Mouse (Mus musculus) forebrain, embryonic 14.5 days (tissue): ENCODE results near the gene Pdhx. TPM values are rescaled to one million over a fixed set of nuclear protein-coding genes. Genes with fewer than 3 reads are reported as not detected.

Source experiments
- ATAC-seq: fragments of 200-750 bp; cut with Nextera tagmentation; 2 replicates; pipeline ENCODE4 v1.8.0; 2017; ENCODE audit warnings: mild to moderate bottlenecking, moderate library complexity
- DNase-seq: peaks from one replicate; pipeline ENCODE4 v3.0.0-alpha.2; 2015; ENCODE audit warnings: low spot score
- H3K27ac ChIP-seq: fragments of 300-500 bp; sonication (generic); 2 replicates; pipeline ENCODE4 v1.5.1; 2014; ENCODE audit warnings: low read depth, mild to moderate bottlenecking, control low read depth, low read length, moderate library complexity
- H3K27me3 ChIP-seq: fragments of 300-500 bp; sonication (generic); replicated peaks from 2 replicates; pipeline ENCODE4 v1.6.1; 2014; ENCODE audit warnings: low read length, control low read depth, mixed read lengths; ENCODE audit not compliant: control insufficient read depth, insufficient read depth
- H3K36me3 ChIP-seq: fragments of 300-500 bp; sonication (generic); 2 replicates; pipeline ENCODE4 v1.6.1; 2014; ENCODE audit warnings: low read length, control low read depth; ENCODE audit not compliant: control insufficient read depth, insufficient read depth
- H3K4me1 ChIP-seq: fragments of 300-500 bp; sonication (generic); 2 replicates; pipeline ENCODE4 v1.6.1; 2014; ENCODE audit warnings: antibody characterized with exemption, low read length, control low read depth; ENCODE audit not compliant: control insufficient read depth, insufficient read depth
- H3K4me2 ChIP-seq: fragments of 300-500 bp; sonication (generic); 2 replicates; pipeline ENCODE4 v1.6.1; 2014; ENCODE audit warnings: mild to moderate bottlenecking, control low read depth, low read length
- H3K4me3 ChIP-seq: fragments of 300-500 bp; sonication (generic); 2 replicates; pipeline ENCODE4 v1.5.1; 2014; ENCODE audit warnings: low read depth, low read length, control low read depth
- H3K9ac ChIP-seq: fragments of 300-500 bp; sonication (generic); 2 replicates; pipeline ENCODE4 v1.6.1; 2014; ENCODE audit warnings: mild to moderate bottlenecking, low read length, control low read depth, moderate library complexity
- H3K9me3 ChIP-seq: fragments of 300-500 bp; sonication (generic); replicated peaks from 2 replicates; pipeline ENCODE4 v1.6.1; 2016; ENCODE audit warnings: low read length, control low read depth, mixed read lengths; ENCODE audit not compliant: control insufficient read depth
- WGBS: fragments of 180-500 bp; shearing (Covaris S2); extraction: QIAGEN DNeasy Blood & Tissue Kit; methylation state at CpG from one replicate; pipeline ENCODE4 v1.1.7; 2014; 5-methylcytosine and 5-hydroxymethylcytosine counted together
- polyA plus RNA-seq: library from polyadenylated mRNA; unstranded; fragments of >200 nt; fragmentation: Nextera tagmentation; extraction: Ambion mirVana; gene quantifications from 2 replicates; pipeline ENCODE4 v1.2.1, GENCODE M21; 2014

Gene Pdhx
- polyA plus RNA-seq, 1 experiment from 2014 or later = 63.8 TPM

GRCm38 (mm10) chr2:103068602-103069001, 4.7 kb downstream of the Pdhx start:
- Histone ChIP-seq H3K4me1 (peaks cover 19% of the 10 kb centered on the region), H3K9me3 (no peaks in the 10 kb centered on the region), H3K9ac (no peak overlapping the region), H3K27me3 (no peaks in the 10 kb centered on the region), H3K36me3 (no peaks in the 10 kb centered on the region), H3K27ac (no peak overlapping the region), H3K4me2 (no peak overlapping the region), H3K4me3 (no peak overlapping the region)
- ATAC-seq = no peak
- DNase-seq = no peak
- WGBS = 91% methylated on average over 1 of the region's 1 CpGs

GRCm38 (mm10) chr2:103067552-103068207, 5.6 kb downstream of the Pdhx start:
- Histone ChIP-seq H3K4me3 (no peak overlapping the region), H3K9me3 (no peaks in the 10 kb centered on the region), H3K4me2 (no peak overlapping the region), H3K4me1 (peaks cover 23% of the 10 kb centered on the region), H3K27me3 (no peaks in the 10 kb centered on the region), H3K27ac (no peak overlapping the region), H3K9ac (no peak overlapping the region), H3K36me3 (no peaks in the 10 kb centered on the region)
- DNase-seq = no peak
- no peak for ATAC-seq
- WGBS = 92% methylated on average over 2 of the region's 2 CpGs

- WGBS = 82% methylated on average over 8 of the region's 8 CpGs
- H3K4me3 ChIP-seq = no peak overlapping the region
- no peak overlapping the region for H3K27ac ChIP-seq
- H3K4me2 ChIP-seq = no peak overlapping the region
- H3K9ac ChIP-seq = no peak overlapping the region
- ATAC-seq = no peak
- H3K36me3 ChIP-seq = no peaks in the 10 kb centered on the region
- H3K9me3 ChIP-seq = no peaks in the 10 kb centered on the region
- no peaks in the 10 kb centered on the region for H3K27me3 ChIP-seq
- peaks cover 16% of the 10 kb centered on the region for H3K4me1 ChIP-seq
- no peak for DNase-seq
Measured at GRCm38 (mm10) chr2:103066683-103067551, 6.4 kb downstream of the Pdhx start.

- Histone ChIP-seq H3K36me3 (no peaks in the 10 kb centered on the region), H3K4me2 (no peak overlapping the region), H3K27ac (no peak overlapping the region), H3K9ac (no peak overlapping the region), H3K4me1 (peaks cover 4% of the 10 kb centered on the region), H3K4me3 (no peak overlapping the region), H3K9me3 (no peaks in the 10 kb centered on the region), H3K27me3 (no peaks in the 10 kb centered on the region)
- WGBS = 24% methylated on average over 3 of the region's 3 CpGs
- ATAC-seq (peak; percentile 60; the same call in 1 of the 2 replicates), DNase-seq (peak; percentile 81)
Measured at GRCm38 (mm10) chr2:103062865-103063264, 10.4 kb downstream of the Pdhx start.

GRCm38 (mm10) chr2:103058266-103058665, 15.0 kb downstream of the Pdhx start:
- H3K36me3 ChIP-seq = no peaks in the 10 kb centered on the region
- H3K9me3 ChIP-seq = no peaks in the 10 kb centered on the region
- H3K9ac ChIP-seq = no peak overlapping the region
- no peak for ATAC-seq
- WGBS = 91% methylated on average over 3 of the region's 3 CpGs
- DNase-seq = no peak
- no peaks in the 10 kb centered on the region for H3K27me3 ChIP-seq
- no peak overlapping the region for H3K4me3 ChIP-seq
- H3K4me1 ChIP-seq = peaks cover 4% of the 10 kb centered on the region
- H3K27ac ChIP-seq = no peak overlapping the region
- H3K4me2 ChIP-seq = no peak overlapping the region

- no peaks in the 10 kb centered on the region for H3K36me3 ChIP-seq
- ATAC-seq = no peak
- no peak for DNase-seq
- no peaks in the 10 kb centered on the region for H3K27me3 ChIP-seq
- no peak overlapping the region for H3K4me2 ChIP-seq
- WGBS = 95% methylated on average over 6 of the region's 6 CpGs
- H3K4me1 ChIP-seq = no peaks in the 10 kb centered on the region
- H3K4me3 ChIP-seq = no peak overlapping the region
- no peak overlapping the region for H3K9ac ChIP-seq
- no peak overlapping the region for H3K27ac ChIP-seq
- H3K9me3 ChIP-seq = no peaks in the 10 kb centered on the region
Measured at GRCm38 (mm10) chr2:103055820-103056219, 17.5 kb downstream of the Pdhx start.

GRCm38 (mm10) chr2:103051937-103052893, 21.1 kb downstream of the Pdhx start:
- H3K9me3 ChIP-seq = no peaks in the 10 kb centered on the region
- H3K9ac ChIP-seq = no peak overlapping the region
- H3K4me2 ChIP-seq = no peak overlapping the region
- no peak overlapping the region for H3K27ac ChIP-seq
- DNase-seq = no peak
- no peaks in the 10 kb centered on the region; the same call in 1 of the 2 replicates for H3K4me1 ChIP-seq
- H3K27me3 ChIP-seq = no peaks in the 10 kb centered on the region
- H3K36me3 ChIP-seq = no peaks in the 10 kb centered on the region
- H3K4me3 ChIP-seq = no peak overlapping the region
- no peak for ATAC-seq
- WGBS = 87% methylated on average over 19 of the region's 19 CpGs

- peak; percentile 44 for DNase-seq
- no peak overlapping the region for H3K4me2 ChIP-seq
- 65% methylated on average over 2 of the region's 2 CpGs for WGBS
- no peak overlapping the region for H3K4me3 ChIP-seq
- no peaks in the 10 kb centered on the region for H3K36me3 ChIP-seq
- H3K27ac ChIP-seq = no peak overlapping the region
- no peaks in the 10 kb centered on the region for H3K9me3 ChIP-seq
- no peak for ATAC-seq
- H3K4me1 ChIP-seq = no peaks in the 10 kb centered on the region; the same call in 1 of the 2 replicates
- no peak overlapping the region for H3K9ac ChIP-seq
- H3K27me3 ChIP-seq = no peaks in the 10 kb centered on the region
Measured at GRCm38 (mm10) chr2:103045286-103045685, 28.0 kb downstream of the Pdhx start.
